Mouse (Mus musculus) spleen, postnatal 0 days (tissue): ENCODE measurements around the gene D630036H23Rik. TPM values are rescaled to one million over a fixed set of nuclear protein-coding genes. Genes with fewer than 3 reads are reported as not detected.

Experiments used
- polyA plus RNA-seq: library from polyadenylated mRNA; unstranded; fragments of >200 nt; fragmentation: Nextera tagmentation; extraction: Ambion mirVana; gene quantifications from 2 replicates; pipeline ENCODE4 v1.2.1, GENCODE M21; 2015

Gene D630036H23Rik
- polyA plus RNA-seq: 1.9 and 2.0 TPM in 2 replicates

DNA sequence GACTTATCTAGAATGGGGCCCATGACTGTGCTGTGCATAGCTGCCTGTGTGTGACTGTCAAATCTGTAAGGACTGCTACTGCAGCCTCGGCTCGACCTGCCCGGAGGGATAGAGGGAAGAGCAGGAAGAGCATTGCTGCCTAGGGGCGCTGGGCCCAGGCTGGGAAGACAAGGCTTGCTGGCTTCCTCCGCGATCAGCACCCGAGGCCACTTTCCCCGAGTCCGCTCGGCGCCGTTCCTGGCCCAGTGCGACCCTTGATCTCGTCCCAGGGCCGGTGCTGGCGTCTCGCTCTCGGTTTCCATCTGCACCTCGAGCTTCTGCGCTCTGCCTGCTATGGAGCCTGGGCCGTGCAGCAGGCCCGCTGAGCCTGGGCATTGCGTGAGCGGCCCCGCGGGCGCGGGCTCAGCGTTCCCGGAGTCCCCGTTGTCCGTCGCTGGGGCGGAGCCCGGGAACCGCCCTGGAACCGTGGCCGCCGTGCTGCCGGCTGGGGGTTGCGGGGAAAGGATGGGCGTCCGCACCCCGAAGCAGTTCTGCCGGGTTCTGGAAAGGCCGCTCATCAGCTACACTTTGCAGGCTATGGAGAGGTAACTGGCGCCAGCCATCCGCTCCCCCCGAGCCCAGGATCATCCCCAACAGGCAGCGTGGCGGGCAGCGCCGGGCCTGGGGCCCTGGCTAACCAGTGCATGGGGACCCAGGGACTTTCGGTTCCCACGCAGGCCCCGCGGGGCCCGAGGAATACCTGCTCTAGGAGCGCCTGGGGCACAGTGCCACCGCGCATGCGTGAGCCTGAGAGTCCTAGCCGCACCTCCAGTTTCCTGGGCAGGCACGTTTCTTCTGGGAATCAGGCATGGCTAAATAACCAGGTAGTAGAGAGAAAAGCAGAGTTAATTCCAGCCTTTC, at the start of gene D630036H23Rik, which contains the start of gene Ispd:
Gene D630036H23Rik (minus strand): TSS at position 741 of the 900 bp plus-strand sequence.
Gene Ispd (plus strand): TSS at position 10 of the 900 bp plus-strand sequence.

Other genes starting within 250 kb of the D630036H23Rik start
- 13.9 and 16.1 TPM in 2 replicates for gene Ankmy2, start 225.1 kb downstream of the D630036H23Rik start, polyA plus RNA-seq
- 75.7 and 82.1 TPM in 2 replicates for gene Bzw2, start 224.1 kb downstream of the D630036H23Rik start, polyA plus RNA-seq
- not detected in 2 replicates for gene Lrrc72, start 128.8 kb downstream of the D630036H23Rik start, polyA plus RNA-seq
- 0.72 and 0.73 TPM in 2 replicates for gene Sostdc1, start 68.0 kb downstream of the D630036H23Rik start, polyA plus RNA-seq
- 3.5 and 3.7 TPM in 2 replicates for gene Ispd, start 731 bp downstream of the D630036H23Rik start, polyA plus RNA-seq